Mouse (Mus musculus) right cerebral cortex, postnatal 10 days (tissue): ENCODE measurements around the gene Thsd7a.
A peak's percentile ranks its signal among the peaks of the same experiment; 100 is the strongest.

ENCODE experiments used
- DNase-seq, 2 experiments: peaks; one replicate each; pipeline ENCODE4 v3.0.0; 2021; ENCODE audit warnings: low spot score in 2 of 2

Thsd7a gene

DNA sequence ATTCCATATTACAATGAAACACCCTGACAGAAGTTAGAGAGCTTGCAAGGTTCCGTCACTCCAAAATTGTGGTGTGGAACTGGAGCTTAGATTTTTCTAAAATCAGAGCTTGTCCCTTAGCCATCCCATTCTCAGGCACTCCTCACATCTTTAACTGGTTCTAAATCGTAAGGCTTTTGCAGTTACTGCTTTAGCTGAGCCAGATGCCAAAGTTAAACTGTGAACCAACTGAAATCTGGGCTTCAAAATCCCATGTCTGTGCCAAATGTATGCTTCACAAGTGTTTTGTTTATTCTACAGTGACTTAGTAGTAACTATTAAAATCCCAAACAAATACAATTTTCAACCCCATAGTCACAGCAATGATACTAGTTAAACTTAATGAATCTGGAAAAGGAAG, 242.3 kb downstream of the Thsd7a start:
- DNase-seq: peak in 1 of 2 experiments; percentile 35

- DNase-seq: no peak
These were observed 245.3 kb downstream of the Thsd7a start for GRCm38 (mm10) chr6:12503867-12504266.

GRCm38 (mm10) chr6:12500888-12501287, 248.3 kb downstream of the Thsd7a start:
- DNase-seq: no peak

GRCm38 (mm10) chr6:12499866-12500265, 249.3 kb downstream of the Thsd7a start:
- no peak for DNase-seq

GRCm38 (mm10) chr6:12493571-12493970, 255.6 kb downstream of the Thsd7a start:
- no peak for DNase-seq

- no peak for DNase-seq
These were observed 260.3 kb downstream of the Thsd7a start for GRCm38 (mm10) chr6:12488882-12489281.

- DNase-seq: no peak
These were observed 267.6 kb downstream of the Thsd7a start for GRCm38 (mm10) chr6:12481527-12482163.

DNA sequence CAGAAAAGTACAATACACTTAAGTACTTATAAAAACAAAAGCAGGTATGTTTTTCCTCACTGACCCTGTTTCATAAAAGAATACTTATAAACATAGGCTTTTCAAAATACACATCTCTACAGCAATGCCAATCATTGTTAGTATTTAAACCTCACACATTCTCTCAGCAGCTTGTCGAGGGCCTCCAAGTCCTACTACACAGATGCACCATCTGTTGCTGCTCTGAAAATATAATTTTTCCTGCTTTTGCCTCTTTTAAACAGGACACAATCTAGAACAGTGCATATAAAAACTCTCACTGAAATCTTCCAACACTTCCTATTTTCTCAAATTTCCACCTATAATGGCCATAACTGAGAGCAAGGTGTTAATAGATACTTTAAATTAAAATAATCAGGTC, 270.9 kb downstream of the Thsd7a start:
- DNase-seq: peak in 1 of 2 experiments; percentile 58

DNA sequence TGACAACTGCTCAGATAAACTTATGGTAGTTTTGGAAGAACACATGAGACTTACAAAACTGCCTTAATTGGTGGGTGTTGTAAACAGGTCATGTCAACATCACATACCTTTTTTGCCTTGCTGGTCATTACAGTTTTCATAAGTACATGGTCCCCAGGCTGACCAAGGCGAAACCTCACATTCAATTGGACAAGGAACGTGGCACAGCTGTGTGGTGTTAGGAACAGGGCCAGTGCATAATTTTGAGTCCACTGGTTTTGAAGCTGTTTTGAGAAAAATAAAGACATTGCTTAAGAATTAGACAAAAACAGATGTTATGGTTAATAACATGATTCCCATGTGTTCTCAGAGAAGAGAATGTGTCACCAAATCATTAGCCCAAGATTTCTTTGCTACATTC, 278.3 kb downstream of the Thsd7a start:
- DNase-seq: no peak

GRCm38 (mm10) chr6:12467339-12468124, 281.7 kb downstream of the Thsd7a start:
- no peak for DNase-seq

DNA sequence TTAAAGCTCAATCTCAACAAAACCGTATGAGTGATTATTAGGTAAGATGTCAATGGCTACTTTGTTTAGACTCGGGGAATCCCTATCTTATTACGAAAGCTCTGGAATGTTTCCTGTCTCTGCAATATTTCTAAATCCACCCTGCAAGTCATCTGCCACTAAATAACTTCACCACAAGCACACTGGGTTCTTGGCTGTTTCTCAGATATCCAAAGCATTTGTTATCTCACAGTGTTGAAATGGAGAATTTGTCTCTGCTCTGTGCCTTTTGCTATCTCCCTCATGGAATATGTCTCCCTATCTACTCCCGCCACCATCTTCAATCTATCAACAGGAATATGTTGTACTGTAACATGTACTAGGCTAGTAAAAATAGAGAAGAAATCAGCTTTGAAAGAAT, 290.4 kb downstream of the Thsd7a start:
- DNase-seq: no peak

- DNase-seq: no peak
These were observed 291.8 kb downstream of the Thsd7a start for GRCm38 (mm10) chr6:12457451-12457850.

DNA sequence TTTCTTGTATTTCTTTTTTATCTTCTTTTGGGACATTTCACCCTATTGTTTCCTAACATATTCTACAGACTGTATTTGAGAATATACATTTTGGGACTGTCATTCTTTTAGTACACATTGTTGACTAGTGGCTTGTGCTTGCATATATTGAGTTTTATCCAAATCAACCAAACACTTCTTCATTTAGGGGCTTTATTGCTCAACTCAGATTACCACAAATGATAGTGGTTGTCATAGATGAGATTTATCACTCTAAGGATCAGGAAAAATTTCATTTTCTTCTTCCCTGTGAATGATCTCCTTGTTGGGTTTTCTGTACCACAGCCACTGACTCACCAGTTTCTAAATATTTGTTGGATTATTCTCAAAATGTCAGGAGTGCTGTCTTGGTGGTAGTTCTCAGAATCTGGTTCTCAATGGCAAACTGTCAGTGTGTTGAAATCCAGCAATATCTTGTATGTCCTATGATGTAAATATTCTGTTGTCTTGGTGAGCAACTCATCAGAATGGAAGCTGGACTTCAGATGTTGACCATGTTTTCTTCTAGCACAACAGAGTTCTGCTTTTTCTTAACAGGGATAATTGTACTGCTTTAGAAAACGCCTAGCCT, 294.2 kb downstream of the Thsd7a start:
- no peak for DNase-seq

GRCm38 (mm10) chr6:12454132-12454531, 295.1 kb downstream of the Thsd7a start:
- no peak for DNase-seq

- no peak for DNase-seq
These were observed 300.4 kb downstream of the Thsd7a start for GRCm38 (mm10) chr6:12448851-12449250.

- no peak for DNase-seq
These were observed 303.7 kb downstream of the Thsd7a start for GRCm38 (mm10) chr6:12445486-12445885.

GRCm38 (mm10) chr6:12439561-12439960, 309.6 kb downstream of the Thsd7a start:
- no peak for DNase-seq

- DNase-seq: peak in 1 of 2 experiments; percentile 22
These were observed 330.1 kb downstream of the Thsd7a start for GRCm38 (mm10) chr6:12419070-12419469.

GRCm38 (mm10) chr6:12416976-12417375, 332.2 kb downstream of the Thsd7a start:
- no peak for DNase-seq

DNA sequence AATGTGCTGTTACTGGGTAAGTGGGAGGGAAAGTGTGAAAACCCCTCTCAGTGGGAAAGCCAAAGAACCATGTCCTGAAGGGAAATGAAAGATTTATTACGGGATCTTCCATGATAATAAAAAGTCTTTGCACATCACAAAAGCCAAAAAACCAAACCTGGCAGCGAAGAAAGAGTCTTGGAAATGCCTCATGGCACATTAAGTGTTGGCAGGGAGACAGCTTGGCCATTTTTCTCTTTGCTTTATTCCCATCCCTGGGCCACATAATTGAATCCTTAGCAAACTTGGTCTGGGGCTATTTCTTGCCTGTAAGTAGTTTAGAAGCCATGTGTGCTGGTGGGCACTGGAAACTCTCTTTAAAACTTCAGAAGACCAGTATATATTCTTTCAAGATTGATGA, 344.8 kb downstream of the Thsd7a start:
- DNase-seq: no peak

DNA sequence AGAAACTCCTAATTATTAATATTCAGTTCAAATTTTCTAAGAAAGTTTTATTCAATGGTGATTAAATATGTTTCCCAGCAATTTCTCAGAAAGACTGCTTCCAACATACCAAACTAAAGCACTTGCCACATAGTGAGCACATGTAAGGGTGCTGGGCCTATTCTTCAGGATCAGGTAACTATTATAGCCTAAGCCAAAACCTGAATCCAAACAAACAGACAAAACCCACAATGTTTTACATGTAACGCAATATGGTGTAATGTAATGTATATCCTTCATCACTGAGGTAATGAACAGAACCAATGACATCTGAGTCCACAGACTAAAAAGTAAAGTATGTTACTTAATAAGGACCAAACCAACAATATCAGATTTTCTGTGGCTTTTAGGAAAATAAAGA, 346.2 kb downstream of the Thsd7a start:
- no peak for DNase-seq

- no peak for DNase-seq
These were observed 351.3 kb downstream of the Thsd7a start for GRCm38 (mm10) chr6:12397776-12398522.
